Mouse (Mus musculus): ENCODE data around the gene Sh3bp1. TPM values are rescaled to one million over a fixed set of nuclear protein-coding genes. Genes with fewer than 3 reads are reported as not detected.

Gene Sh3bp1
- polyA plus RNA-seq, 1 experiment from 2014 or later: 10.0 TPM

- ATAC-seq (ENCODE audit: low FRiP score, low read depth): peak; percentile 87
These were observed 35.3 kb downstream of the Sh3bp1 start, which contains the start of gene Nol12 for GRCm38 (mm10) chr15:78934784-78935320. Gene Nol12 (plus strand): TSS chr15:78934933.

GRCm38 (mm10) chr15:78936403-78936802 lies 36.8 kb downstream of the Sh3bp1 start:
- H3K36me3 ChIP-seq: peaks cover 51% of the 10 kb centered on the region
- no peak overlapping the region for H3K9ac ChIP-seq
- peak overlapping the region; percentile 79; the same call in 1 of the 2 replicates for H3K4me2 ChIP-seq (replicated peaks)
- H3K27me3 ChIP-seq (replicated peaks): no peaks in the 10 kb centered on the region
- 94% methylated on average over 12 of the region's 12 CpGs for WGBS
- H3K27ac ChIP-seq: no peak overlapping the region
- no peak overlapping the region for H3K4me3 ChIP-seq
- H3K4me1 ChIP-seq: peaks cover 13% of the 10 kb centered on the region
- no peak for ATAC-seq (ENCODE audit: low FRiP score, low read depth)
- H3K9me3 ChIP-seq: no peaks in the 10 kb centered on the region

More at GRCm38 (mm10) chr15:78934784-78935320, 35.3 kb downstream of the Sh3bp1 start, which contains the start of gene Nol12:
- peaks cover 35% of the 10 kb centered on the region for H3K36me3 ChIP-seq
- under 1% methylated on average over 42 of the region's 42 CpGs for WGBS
- peak within 1 kb of the TSS; percentile 73 for H3K9ac ChIP-seq
- H3K27ac ChIP-seq: peak within 1 kb of the TSS; percentile 26; the same call in 1 of the 2 replicates
- H3K4me3 ChIP-seq: peak within 1 kb of the TSS; percentile 79
- no peaks in the 10 kb centered on the region for H3K27me3 ChIP-seq (replicated peaks)
- peaks cover 13% of the 10 kb centered on the region for H3K4me1 ChIP-seq
- peak within 1 kb of the TSS; percentile 79 for H3K4me2 ChIP-seq (replicated peaks)
- H3K9me3 ChIP-seq: no peaks in the 10 kb centered on the region

GRCm38 (mm10) chr15:78937311-78937710 lies 37.7 kb downstream of the Sh3bp1 start:
- Histone ChIP-seq H3K4me3 (no peak overlapping the region), H3K9me3 (no peaks in the 10 kb centered on the region), H3K9ac (peak overlapping the region; percentile 3; the same call in 1 of the 2 replicates), H3K27me3 (replicated peaks) (no peaks in the 10 kb centered on the region), H3K4me2 (replicated peaks) (no peak overlapping the region), H3K27ac (no peak overlapping the region), H3K36me3 (peaks cover 57% of the 10 kb centered on the region), H3K4me1 (peaks cover 13% of the 10 kb centered on the region)
- no peak for ATAC-seq (ENCODE audit: low FRiP score, low read depth)
- 87% methylated on average over 10 of the region's 10 CpGs for WGBS

GRCm38 (mm10) chr15:78937963-78938362 lies 38.4 kb downstream of the Sh3bp1 start:
- 86% methylated on average over 2 of the region's 2 CpGs for WGBS
- Histone ChIP-seq H3K4me3 (no peak overlapping the region), H3K36me3 (peaks cover 57% of the 10 kb centered on the region), H3K9ac (peak overlapping the region; percentile 3; the same call in 1 of the 2 replicates), H3K4me1 (peaks cover 16% of the 10 kb centered on the region), H3K4me2 (replicated peaks) (no peak overlapping the region), H3K27me3 (replicated peaks) (no peaks in the 10 kb centered on the region), H3K9me3 (no peaks in the 10 kb centered on the region), H3K27ac (no peak overlapping the region)
- no peak for ATAC-seq (ENCODE audit: low FRiP score, low read depth)

- H3K36me3 ChIP-seq: peaks cover 57% of the 10 kb centered on the region
- H3K9ac ChIP-seq: no peak overlapping the region
- no peak overlapping the region for H3K27ac ChIP-seq
- peaks cover 15% of the 10 kb centered on the region for H3K4me1 ChIP-seq
- H3K4me2 ChIP-seq (replicated peaks): no peak overlapping the region
- ATAC-seq (ENCODE audit: low FRiP score, low read depth): no peak
- 95% methylated on average over 13 of the region's 13 CpGs for WGBS
- no peaks in the 10 kb centered on the region for H3K27me3 ChIP-seq (replicated peaks)
- no peaks in the 10 kb centered on the region for H3K9me3 ChIP-seq
- H3K4me3 ChIP-seq: no peak overlapping the region
These were observed 40.8 kb downstream of the Sh3bp1 start for GRCm38 (mm10) chr15:78940325-78940724.

GRCm38 (mm10) chr15:78942663-78943062 lies 43.1 kb downstream of the Sh3bp1 start:
- ATAC-seq (ENCODE audit: low FRiP score, low read depth): peak; percentile 61
- WGBS: 6% methylated on average over 9 of the region's 9 CpGs
- H3K9me3 ChIP-seq: no peaks in the 10 kb centered on the region
- peaks cover 9% of the 10 kb centered on the region; the same call in 1 of the 2 replicates for H3K4me1 ChIP-seq
- peak overlapping the region; percentile 20; the same call in 1 of the 2 replicates for H3K4me3 ChIP-seq
- H3K36me3 ChIP-seq: peaks cover 43% of the 10 kb centered on the region
- H3K27me3 ChIP-seq (replicated peaks): no peaks in the 10 kb centered on the region
- H3K4me2 ChIP-seq (replicated peaks): peak overlapping the region; percentile 56
- peak overlapping the region; percentile 36 for H3K9ac ChIP-seq
- no peak overlapping the region for H3K27ac ChIP-seq

- Histone ChIP-seq H3K36me3 (peaks cover 9% of the 10 kb centered on the region), H3K4me1 (peaks cover 22% of the 10 kb centered on the region), H3K9me3 (no peaks in the 10 kb centered on the region), H3K4me2 (replicated peaks) (no peak overlapping the region), H3K9ac (no peak overlapping the region), H3K27me3 (replicated peaks) (no peaks in the 10 kb centered on the region), H3K4me3 (no peak overlapping the region), H3K27ac (no peak overlapping the region)
- ATAC-seq (ENCODE audit: low FRiP score, low read depth): no peak
- 81% methylated on average over 7 of the region's 7 CpGs for WGBS
These were observed 46.7 kb downstream of the Sh3bp1 start for GRCm38 (mm10) chr15:78946232-78946631.

GRCm38 (mm10) chr15:78947657-78948056 lies 48.1 kb downstream of the Sh3bp1 start, which contains the start of gene Triobp:
Gene Triobp (plus strand): TSS chr15:78947724.
- Histone ChIP-seq H3K27me3 (replicated peaks) (no peaks in the 10 kb centered on the region), H3K9ac (peak within 1 kb of the TSS; percentile 67), H3K27ac (no peak within 1 kb of the TSS), H3K4me3 (peak within 1 kb of the TSS; percentile 58), H3K36me3 (peaks cover 14% of the 10 kb centered on the region), H3K9me3 (no peaks in the 10 kb centered on the region), H3K4me1 (peaks cover 19% of the 10 kb centered on the region), H3K4me2 (replicated peaks) (peak within 1 kb of the TSS; percentile 64)
- peak; percentile 97 for ATAC-seq (ENCODE audit: low FRiP score, low read depth)
- WGBS: under 1% methylated on average over 24 of the region's 24 CpGs

GRCm38 (mm10) chr15:78948152-78948725 lies 48.7 kb downstream of the Sh3bp1 start:
- Histone ChIP-seq H3K27me3 (replicated peaks) (no peaks in the 10 kb centered on the region), H3K4me2 (replicated peaks) (peak overlapping the region; percentile 64), H3K9me3 (no peaks in the 10 kb centered on the region), H3K4me3 (peak overlapping the region; percentile 58), H3K27ac (no peak overlapping the region), H3K36me3 (peaks cover 19% of the 10 kb centered on the region), H3K9ac (peak overlapping the region; percentile 67), H3K4me1 (peaks cover 19% of the 10 kb centered on the region)
- WGBS: 4% methylated on average over 11 of the region's 11 CpGs
- peak; percentile 38; the same call in 1 of the 2 replicates for ATAC-seq (ENCODE audit: low FRiP score, low read depth)

GRCm38 (mm10) chr15:78948883-78949282 lies 49.3 kb downstream of the Sh3bp1 start:
- no peak overlapping the region; the same call in 1 of the 2 replicates for H3K4me3 ChIP-seq
- ATAC-seq (ENCODE audit: low FRiP score, low read depth): no peak
- WGBS: 95% methylated on average over 3 of the region's 3 CpGs
- H3K36me3 ChIP-seq: peaks cover 25% of the 10 kb centered on the region
- no peaks in the 10 kb centered on the region for H3K27me3 ChIP-seq (replicated peaks)
- no peak overlapping the region for H3K9ac ChIP-seq
- peak overlapping the region; percentile 64 for H3K4me2 ChIP-seq (replicated peaks)
- H3K4me1 ChIP-seq: peaks cover 19% of the 10 kb centered on the region
- no peaks in the 10 kb centered on the region for H3K9me3 ChIP-seq
- no peak overlapping the region for H3K27ac ChIP-seq

GRCm38 (mm10) chr15:78955663-78956062 lies 56.1 kb downstream of the Sh3bp1 start:
- no peak overlapping the region for H3K27ac ChIP-seq
- H3K36me3 ChIP-seq: peaks cover 59% of the 10 kb centered on the region
- no peak for ATAC-seq (ENCODE audit: low FRiP score, low read depth)
- H3K4me3 ChIP-seq: no peak overlapping the region
- no peaks in the 10 kb centered on the region for H3K9me3 ChIP-seq
- H3K4me1 ChIP-seq: no peaks in the 10 kb centered on the region
- 71% methylated on average over 3 of the region's 3 CpGs for WGBS
- H3K9ac ChIP-seq: no peak overlapping the region
- H3K27me3 ChIP-seq (replicated peaks): no peaks in the 10 kb centered on the region
- H3K4me2 ChIP-seq (replicated peaks): no peak overlapping the region

GRCm38 (mm10) chr15:78956351-78956750 lies 56.8 kb downstream of the Sh3bp1 start:
- ATAC-seq (ENCODE audit: low FRiP score, low read depth): no peak
- WGBS: 88% methylated on average over 4 of the region's 4 CpGs
- Histone ChIP-seq H3K4me3 (no peak overlapping the region), H3K4me2 (replicated peaks) (no peak overlapping the region), H3K9me3 (no peaks in the 10 kb centered on the region), H3K9ac (no peak overlapping the region), H3K27ac (no peak overlapping the region), H3K27me3 (replicated peaks) (no peaks in the 10 kb centered on the region), H3K36me3 (peaks cover 63% of the 10 kb centered on the region), H3K4me1 (no peaks in the 10 kb centered on the region)
